8 mouse cellular contexts compared by ENCODE assay signal in genomic region chr19:53653624-53654467, GRCm38 (mm10). TPM values are rescaled to one million over a fixed set of nuclear protein-coding genes. Genes with fewer than 3 reads are reported as not detected.
DNase-seq lines count a peak whose midpoint lies in the region; ATAC-seq and TF ChIP-seq lines count a peak whose summit lies in the region.

No protein-coding gene starts in this region.

- peak overlapping the region; percentile 68 for H3K9ac ChIP-seq in heart, embryonic 16.5 days (ENCODE audit: low read length)
- H3K9ac ChIP-seq in limb, embryonic 12.5 days (replicated peaks), result 0 out of 2 replicates have a peak overlapping the region, but pooled peaks have one; percentile 18

- peak overlapping the region; percentile 57 for H3K4me2 ChIP-seq in heart, embryonic 16.5 days (ENCODE audit: low read depth, low read length)
- peak overlapping the region; percentile 50 for H3K4me2 ChIP-seq in limb, embryonic 12.5 days

- no peak overlapping the region for H3K4me3 ChIP-seq in cerebellum, adult 2 months (replicated peaks; ENCODE audit: insufficient read depth, low read depth, low read length)
- peak overlapping the region; percentile 15; the same call in 1 of the 2 replicates for H3K4me3 ChIP-seq in heart, embryonic 16.5 days (ENCODE audit: low read length)
- no peak overlapping the region; the same call in 1 of the 2 replicates for H3K4me3 ChIP-seq in limb, embryonic 12.5 days (replicated peaks)

- H3K4me1 ChIP-seq in cerebellum, adult 2 months (ENCODE audit: control insufficient read depth, insufficient read depth, low read length), result peaks cover 3% of the 10 kb centered on the region; the same call in 1 of the 2 replicates
- peaks cover 31% of the 10 kb centered on the region for H3K4me1 ChIP-seq in heart, embryonic 16.5 days (ENCODE audit: control insufficient read depth, insufficient read depth, low read length)
- H3K4me1 ChIP-seq in limb, embryonic 12.5 days (replicated peaks), result peaks cover 40% of the 10 kb centered on the region

- H3K27ac ChIP-seq in cerebellum, adult 2 months (ENCODE audit: insufficient read depth, low read length), result no peak overlapping the region
- peak overlapping the region; percentile 95 for H3K27ac ChIP-seq in heart, embryonic 16.5 days (ENCODE audit: low read length)
- peak overlapping the region; percentile 75 for H3K27ac ChIP-seq in limb, embryonic 12.5 days

- 45% methylated on average over 20 of the region's 20 CpGs for WGBS in cerebellum, adult 2 months
- WGBS in heart, embryonic 16.5 days, result 40% methylated on average over 20 of the region's 20 CpGs
- 23% methylated on average over 20 of the region's 20 CpGs for WGBS in limb, embryonic 12.5 days

- no peaks in the 10 kb centered on the region for H3K36me3 ChIP-seq in heart, embryonic 16.5 days (ENCODE audit: control insufficient read depth, insufficient read depth)
- H3K36me3 ChIP-seq in limb, embryonic 12.5 days, result peaks cover 7% of the 10 kb centered on the region; the same call in 1 of the 2 replicates

- ATAC-seq in heart, embryonic 16.5 days (replicated peaks; ENCODE audit: extremely low read depth, insufficient read depth, low FRiP score), result peak; percentile 81
- peak; percentile 80 for ATAC-seq in limb, embryonic 12.5 days (ENCODE audit: insufficient number of reproducible peaks, insufficient read depth, low FRiP score, low TSS enrichment, low read depth)

- no peaks in the 10 kb centered on the region; the same call in 1 of the 2 replicates for H3K27me3 ChIP-seq in cerebellum, adult 2 months (ENCODE audit: control insufficient read depth, insufficient read depth, low read length)
- no peaks in the 10 kb centered on the region for H3K27me3 ChIP-seq in heart, embryonic 16.5 days (ENCODE audit: control insufficient read depth, insufficient read depth, low read length)
- H3K27me3 ChIP-seq in limb, embryonic 12.5 days, result peaks cover 43% of the 10 kb centered on the region

- DNase-seq in cerebellum, postnatal 10 days, result peak; percentile 40 to 44
- no peak for DNase-seq in cerebellum, adult 2 months
- DNase-seq in MN1 (ENCODE audit: low spot score), result peak; percentile 89
- peak; percentile 83 for DNase-seq in retina, postnatal 1 day
- DNase-seq in frontal cortex, postnatal 36 days (ENCODE audit: low spot score in 2 of 2), result no peak
- DNase-seq in frontal cortex, adult 2 months (ENCODE audit: extremely low spot score in 1 of 2, low spot score in 1 of 2), result no peak

- TF ChIP-seq CTCF in cerebellum, adult 2 months (IDR thresholded peaks at IDR 0.05; ENCODE audit: borderline replicate concordance, insufficient read depth, low read depth, low read length), result no peak

- no peak for TF ChIP-seq POLR2A in cerebellum, adult 2 months (IDR thresholded peaks at IDR 0.05; ENCODE audit: borderline replicate concordance, insufficient read depth, low read length)

- 0 out of 2 replicates have a peak, but pooled peaks cover 2% of the 10 kb centered on the region for H3K9me3 ChIP-seq in heart, embryonic 16.5 days (replicated peaks; ENCODE audit: control insufficient read depth, low read length)
- no peaks in the 10 kb centered on the region for H3K9me3 ChIP-seq in limb, embryonic 12.5 days

RNA-seq across cellular contexts. Expression of gene Rbm20, which starts 23.3 kb away (rescaled TPM):
- 2.5 and 3.1 TPM in 2 replicates for polyA plus RNA-seq in cerebellum, adult 2 months (2012; rRNA removed)
- 48.1 and 50.7 TPM in 2 replicates for polyA plus RNA-seq in heart, embryonic 16.5 days (2015; fragmentation: Nextera tagmentation; extraction: Ambion mirVana)
- 4.3 and 5.1 TPM in 2 replicates for polyA plus RNA-seq in limb, embryonic 12.5 days (2016; fragmentation: Nextera tagmentation; extraction: Ambion mirVana)
- 6.8 and 6.9 TPM in 2 replicates for polyA plus RNA-seq in frontal cortex, adult 2 months (2012; rRNA removed)

RNA-seq across cellular contexts. Expression of gene Smc3, which starts 53.6 kb away (rescaled TPM):
- 32.0 and 32.2 TPM in 2 replicates for polyA plus RNA-seq in cerebellum, adult 2 months (2012; rRNA removed)
- polyA plus RNA-seq in heart, embryonic 16.5 days (2015; fragmentation: Nextera tagmentation; extraction: Ambion mirVana), result 36.5 and 42.5 TPM in 2 replicates
- polyA plus RNA-seq in limb, embryonic 12.5 days (2016; fragmentation: Nextera tagmentation; extraction: Ambion mirVana), result 83.4 and 83.8 TPM in 2 replicates
- polyA plus RNA-seq in frontal cortex, adult 2 months (2012; rRNA removed), result 33.8 and 37.6 TPM in 2 replicates

Comparison
In these comparisons a context has a peak if more than half of its experiments do, and no peak if none do; other contexts are left out.
1. DNase-seq: peak in cerebellum, postnatal 10 days (2 of 2), MN1 (single experiment) and retina, postnatal 1 day (single experiment); none in cerebellum, adult 2 months (0 of 2), frontal cortex, postnatal 36 days (0 of 2) and frontal cortex, adult 2 months (0 of 2).